Mouse (Mus musculus): Measurements from ENCODE around the gene Arhgap45. TPM values are rescaled to one million over a fixed set of nuclear protein-coding genes. Genes with fewer than 3 reads are reported as not detected.

The Arhgap45 gene
- polyA plus RNA-seq, 1 experiment from 2014 or later = 1.2 TPM

GRCm38 (mm10) chr10:80076386-80076785 is 59.9 kb downstream of the Arhgap45 start:
- no peak for ATAC-seq
- Histone ChIP-seq H3K4me3 (ENCODE audit: low read depth, low read length) (no peak overlapping the region), H3K9me3 (replicated peaks; ENCODE audit: control insufficient read depth, low read length, poor library complexity, severe bottlenecking) (no peaks in the 10 kb centered on the region)

GRCm38 (mm10) chr10:80077312-80077711 is 60.9 kb downstream of the Arhgap45 start:
- H3K27me3 ChIP-seq (ENCODE audit: control insufficient read depth, insufficient read depth, low read depth, low read length) = no peaks in the 10 kb centered on the region
- no peak for ATAC-seq
- no peaks in the 10 kb centered on the region for H3K9me3 ChIP-seq (replicated peaks; ENCODE audit: control insufficient read depth, low read length, poor library complexity, severe bottlenecking)
- H3K4me1 ChIP-seq (ENCODE audit: control insufficient read depth, insufficient read depth, low read length) = no peaks in the 10 kb centered on the region
- no peak overlapping the region for H3K4me2 ChIP-seq (ENCODE audit: low read length)
- no peak overlapping the region for H3K9ac ChIP-seq (ENCODE audit: low read depth, low read length)
- H3K36me3 ChIP-seq (ENCODE audit: control insufficient read depth, insufficient read depth, low read length) = peaks cover 15% of the 10 kb centered on the region; the same call in 1 of the 2 replicates
- H3K27ac ChIP-seq (ENCODE audit: low read length) = no peak overlapping the region
- no peak overlapping the region for H3K4me3 ChIP-seq (ENCODE audit: low read depth, low read length)
- 92% methylated on average over 5 of the region's 5 CpGs for WGBS

More at GRCm38 (mm10) chr10:80076386-80076785, 59.9 kb downstream of the Arhgap45 start:
- H3K4me1 ChIP-seq (ENCODE audit: control insufficient read depth, insufficient read depth, low read length) = peaks cover 3% of the 10 kb centered on the region; the same call in 1 of the 2 replicates
- no peaks in the 10 kb centered on the region for H3K27me3 ChIP-seq (ENCODE audit: control insufficient read depth, insufficient read depth, low read depth, low read length)
- WGBS = 96% methylated on average over 4 of the region's 4 CpGs
- no peak overlapping the region for H3K9ac ChIP-seq (ENCODE audit: low read depth, low read length)
- no peak overlapping the region for H3K4me2 ChIP-seq (ENCODE audit: low read length)
- peaks cover 11% of the 10 kb centered on the region; the same call in 1 of the 2 replicates for H3K36me3 ChIP-seq (ENCODE audit: control insufficient read depth, insufficient read depth, low read length)
- no peak overlapping the region for H3K27ac ChIP-seq (ENCODE audit: low read length)

GRCm38 (mm10) chr10:80078366-80078765 is 61.9 kb downstream of the Arhgap45 start:
- ATAC-seq = no peak
- no peak overlapping the region for H3K27ac ChIP-seq (ENCODE audit: low read length)
- H3K36me3 ChIP-seq (ENCODE audit: control insufficient read depth, insufficient read depth, low read length) = peaks cover 18% of the 10 kb centered on the region; the same call in 1 of the 2 replicates
- no peak overlapping the region for H3K4me2 ChIP-seq (ENCODE audit: low read length)
- H3K27me3 ChIP-seq (ENCODE audit: control insufficient read depth, insufficient read depth, low read depth, low read length) = no peaks in the 10 kb centered on the region
- H3K9ac ChIP-seq (ENCODE audit: low read depth, low read length) = no peak overlapping the region
- WGBS = 100% methylated on average over 1 of the region's 1 CpGs
- H3K4me3 ChIP-seq (ENCODE audit: low read depth, low read length) = no peak overlapping the region
- H3K4me1 ChIP-seq (ENCODE audit: control insufficient read depth, insufficient read depth, low read length) = no peaks in the 10 kb centered on the region
- H3K9me3 ChIP-seq (replicated peaks; ENCODE audit: control insufficient read depth, low read length, poor library complexity, severe bottlenecking) = no peaks in the 10 kb centered on the region

- no peak for ATAC-seq
- H3K9ac ChIP-seq (ENCODE audit: low read depth, low read length) = no peak overlapping the region
- peaks cover 21% of the 10 kb centered on the region; the same call in 1 of the 2 replicates for H3K36me3 ChIP-seq (ENCODE audit: control insufficient read depth, insufficient read depth, low read length)
- H3K4me3 ChIP-seq (ENCODE audit: low read depth, low read length) = no peak overlapping the region
- no peaks in the 10 kb centered on the region for H3K27me3 ChIP-seq (ENCODE audit: control insufficient read depth, insufficient read depth, low read depth, low read length)
- 88% methylated on average over 16 of the region's 16 CpGs for WGBS
- no peak overlapping the region for H3K27ac ChIP-seq (ENCODE audit: low read length)
- no peak overlapping the region for H3K4me2 ChIP-seq (ENCODE audit: low read length)
- H3K4me1 ChIP-seq (ENCODE audit: control insufficient read depth, insufficient read depth, low read length) = no peaks in the 10 kb centered on the region
- H3K9me3 ChIP-seq (replicated peaks; ENCODE audit: control insufficient read depth, low read length, poor library complexity, severe bottlenecking) = no peaks in the 10 kb centered on the region
Measured at GRCm38 (mm10) chr10:80080396-80081070, 64.1 kb downstream of the Arhgap45 start.

Other genes with a start within 250 kb of the Arhgap45 start
- gene Rnf126, start 249.7 kb upstream of the Arhgap45 start, polyA plus RNA-seq (2015; fragmentation: Nextera tagmentation; extraction: Ambion mirVana) = 90.2 and 92.3 TPM in 2 replicates
- gene Fstl3, start 239.4 kb upstream of the Arhgap45 start, polyA plus RNA-seq (2015; fragmentation: Nextera tagmentation; extraction: Ambion mirVana) = 2.2 and 3.5 TPM in 2 replicates
- 0.19 TPM in 2 replicates for gene Prss57, start 225.7 kb upstream of the Arhgap45 start, polyA plus RNA-seq (2015; fragmentation: Nextera tagmentation; extraction: Ambion mirVana)
- gene Palm, start 223.1 kb upstream of the Arhgap45 start, polyA plus RNA-seq (2015; fragmentation: Nextera tagmentation; extraction: Ambion mirVana) = 318 and 333 TPM in 2 replicates
- gene Misp, start 195.7 kb upstream of the Arhgap45 start, polyA plus RNA-seq (2015; fragmentation: Nextera tagmentation; extraction: Ambion mirVana) = 0.34 and 0.73 TPM in 2 replicates
- gene Ptbp1, start 162.2 kb upstream of the Arhgap45 start, polyA plus RNA-seq (2015; fragmentation: Nextera tagmentation; extraction: Ambion mirVana) = 58.8 and 65.1 TPM in 2 replicates
- gene Prtn3, start 142.2 kb upstream of the Arhgap45 start, polyA plus RNA-seq (2015; fragmentation: Nextera tagmentation; extraction: Ambion mirVana) = 12.5 and 12.7 TPM in 2 replicates
- gene Plppr3, start 142.0 kb upstream of the Arhgap45 start, polyA plus RNA-seq (2015; fragmentation: Nextera tagmentation; extraction: Ambion mirVana) = 471 and 472 TPM in 2 replicates
- gene Elane, start 130.4 kb upstream of the Arhgap45 start, polyA plus RNA-seq (2015; fragmentation: Nextera tagmentation; extraction: Ambion mirVana) = not detected in 2 replicates
- 0.20 TPM in 1 of 2 replicates, not detected in the other for gene Cfd, start 125.8 kb upstream of the Arhgap45 start, polyA plus RNA-seq (2015; fragmentation: Nextera tagmentation; extraction: Ambion mirVana)
- 55.4 and 56.6 TPM in 2 replicates for gene Med16, start 107.7 kb upstream of the Arhgap45 start, polyA plus RNA-seq (2015; fragmentation: Nextera tagmentation; extraction: Ambion mirVana)
- 2.6 and 13.4 TPM in 2 replicates for gene Gm26602, start 105.8 kb upstream of the Arhgap45 start, polyA plus RNA-seq (2015; fragmentation: Nextera tagmentation; extraction: Ambion mirVana)
- 3.5 and 3.8 TPM in 2 replicates for gene Kiss1r, start 99.7 kb upstream of the Arhgap45 start, polyA plus RNA-seq (2015; fragmentation: Nextera tagmentation; extraction: Ambion mirVana)
- 273 and 293 TPM in 2 replicates for gene R3hdm4, start 95.4 kb upstream of the Arhgap45 start, polyA plus RNA-seq (2015; fragmentation: Nextera tagmentation; extraction: Ambion mirVana)
- gene Arid3a, start 89.6 kb upstream of the Arhgap45 start, polyA plus RNA-seq (2015; fragmentation: Nextera tagmentation; extraction: Ambion mirVana) = 1.7 and 2.2 TPM in 2 replicates
- 79.5 and 89.4 TPM in 2 replicates for gene Wdr18, start 56.5 kb upstream of the Arhgap45 start, polyA plus RNA-seq (2015; fragmentation: Nextera tagmentation; extraction: Ambion mirVana)
- gene Grin3b, start 45.9 kb upstream of the Arhgap45 start, polyA plus RNA-seq (2015; fragmentation: Nextera tagmentation; extraction: Ambion mirVana) = 0.20 and 0.28 TPM in 2 replicates
- gene Tmem259, start 32.3 kb upstream of the Arhgap45 start, polyA plus RNA-seq (2015; fragmentation: Nextera tagmentation; extraction: Ambion mirVana) = 15.3 and 16.2 TPM in 2 replicates
- 25.7 and 26.2 TPM in 2 replicates for gene Cnn2, start 28.1 kb upstream of the Arhgap45 start, polyA plus RNA-seq (2015; fragmentation: Nextera tagmentation; extraction: Ambion mirVana)
- gene Abca7, start 20.2 kb upstream of the Arhgap45 start, polyA plus RNA-seq (2015; fragmentation: Nextera tagmentation; extraction: Ambion mirVana) = 4.1 and 4.8 TPM in 2 replicates
- 124 and 131 TPM in 2 replicates for gene Polr2e, start 23.1 kb downstream of the Arhgap45 start, polyA plus RNA-seq (2015; fragmentation: Nextera tagmentation; extraction: Ambion mirVana)
- gene Gpx4, start 30.5 kb downstream of the Arhgap45 start, polyA plus RNA-seq (2015; fragmentation: Nextera tagmentation; extraction: Ambion mirVana) = 509 and 552 TPM in 2 replicates
- 11.6 and 12.5 TPM in 2 replicates for gene Sbno2, start 88.9 kb downstream of the Arhgap45 start, polyA plus RNA-seq (2015; fragmentation: Nextera tagmentation; extraction: Ambion mirVana)
- 14.2 and 15.4 TPM in 2 replicates for gene Stk11, start 99.2 kb downstream of the Arhgap45 start, polyA plus RNA-seq (2015; fragmentation: Nextera tagmentation; extraction: Ambion mirVana)
- 433 and 454 TPM in 2 replicates for gene Atp5d, start 122.0 kb downstream of the Arhgap45 start, polyA plus RNA-seq (2015; fragmentation: Nextera tagmentation; extraction: Ambion mirVana)
- gene Cbarp, start 124.2 kb downstream of the Arhgap45 start, polyA plus RNA-seq (2015; fragmentation: Nextera tagmentation; extraction: Ambion mirVana) = 70.3 and 81.6 TPM in 2 replicates
- 15.5 and 21.1 TPM in 2 replicates for gene Midn, start 131.6 kb downstream of the Arhgap45 start, polyA plus RNA-seq (2015; fragmentation: Nextera tagmentation; extraction: Ambion mirVana)
- gene Cirbp, start 149.3 kb downstream of the Arhgap45 start, polyA plus RNA-seq (2015; fragmentation: Nextera tagmentation; extraction: Ambion mirVana) = 380 and 398 TPM in 2 replicates
- 11.0 and 11.4 TPM in 2 replicates for gene 1600002K03Rik, start 156.3 kb downstream of the Arhgap45 start, polyA plus RNA-seq (2015; fragmentation: Nextera tagmentation; extraction: Ambion mirVana)
- gene Efna2, start 162.8 kb downstream of the Arhgap45 start, polyA plus RNA-seq (2015; fragmentation: Nextera tagmentation; extraction: Ambion mirVana) = 37.3 and 43.3 TPM in 2 replicates
- 47.8 and 51.1 TPM in 2 replicates for gene Mum1, start 209.8 kb downstream of the Arhgap45 start, polyA plus RNA-seq (2015; fragmentation: Nextera tagmentation; extraction: Ambion mirVana)
- gene Ndufs7, start 232.5 kb downstream of the Arhgap45 start, polyA plus RNA-seq (2015; fragmentation: Nextera tagmentation; extraction: Ambion mirVana) = 263 and 302 TPM in 2 replicates
- gene Gamt, start 244.4 kb downstream of the Arhgap45 start, polyA plus RNA-seq (2015; fragmentation: Nextera tagmentation; extraction: Ambion mirVana) = 15.8 and 19.5 TPM in 2 replicates
- 43.7 and 51.9 TPM in 2 replicates for gene Dazap1, start 244.8 kb downstream of the Arhgap45 start, polyA plus RNA-seq (2015; fragmentation: Nextera tagmentation; extraction: Ambion mirVana)

Data from midbrain, embryonic 16.5 days (tissue).